Mouse (Mus musculus) kidney, adult 11 months (tissue): ENCODE measurements around the gene Slc30a3.
"Not testable (repeated sequence)": the region's sequence is repeated elsewhere in the genome, so short reads cannot be mapped to it uniquely, and the experiment has no call there.

Experiments used
- DNase-seq: peaks from one replicate; pipeline ENCODE4 v3.0.0; 2022

Slc30a3 gene

GRCm38 (mm10) chr5:31047848-31048762 is 59.9 kb downstream of the Slc30a3 start, which contains the start of gene Atraid:
TSS of gene Atraid (plus strand) at chr5:31048312.
- peak; percentile 98 for DNase-seq

- DNase-seq, result no peak
These were observed 61.0 kb downstream of the Slc30a3 start for GRCm38 (mm10) chr5:31047074-31047473.

- no peak for DNase-seq
These were observed 61.6 kb downstream of the Slc30a3 start for GRCm38 (mm10) chr5:31046416-31046815.

- DNase-seq, result peak; percentile 41
These were observed 69.7 kb downstream of the Slc30a3 start for GRCm38 (mm10) chr5:31038171-31038845.

- DNase-seq, result not testable (repeated sequence)
These were observed 71.5 kb downstream of the Slc30a3 start for GRCm38 (mm10) chr5:31036556-31036955.
